Mouse (Mus musculus) brain, embryonic 14.5 days (tissue): Measurements from ENCODE around the gene Plxdc1.

Source experiments
- CTCF ChIP-seq: fragments of 200-500 bp; IDR thresholded peaks from 2 replicates; pipeline ENCODE4 v1.5.1; 2012; ENCODE audit warnings: inconsistent platforms, mild to moderate bottlenecking, moderate library complexity, borderline replicate concordance; ENCODE audit not compliant: insufficient read depth, insufficient read length; ENCODE audit errors: extremely low read depth
- POLR2A ChIP-seq: fragments of 200-500 bp; IDR thresholded peaks from 2 replicates; pipeline ENCODE4 v1.6.1; 2012; ENCODE audit warnings: mild to moderate bottlenecking, inconsistent platforms, borderline replicate concordance; ENCODE audit not compliant: poor library complexity, insufficient read depth, insufficient read length, severe bottlenecking; ENCODE audit errors: extremely low read depth

- TF ChIP-seq CTCF (no peak), POLR2A (no peak)
Observed at GRCm38 (mm10) chr11:97986738-97987465, 658 bp upstream of the Plxdc1 start.
